23 mouse cellular contexts compared by ENCODE assay signal in the genomic region with DNA sequence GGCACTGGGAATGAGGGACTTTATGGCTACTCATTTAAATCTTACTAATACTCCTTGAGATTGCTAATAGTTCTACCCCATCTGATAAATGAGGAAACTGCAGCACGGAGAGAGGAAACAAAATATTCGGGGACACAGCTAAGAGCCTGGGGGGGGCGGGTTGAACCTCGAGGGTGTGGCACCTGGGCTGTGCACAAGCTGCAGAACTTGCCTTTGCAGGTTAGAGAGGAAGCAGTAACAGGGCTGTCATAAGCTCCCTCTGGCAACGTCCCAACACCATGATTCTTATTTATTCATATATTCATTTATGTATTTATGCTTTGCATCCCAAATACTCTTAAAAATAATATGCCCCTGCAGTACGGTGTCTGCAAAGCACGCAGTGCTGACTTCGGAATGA.
"Had no signal": no experiment of that assay in that cellular context is flagged by ENCODE, and none has a peak within 500 bp of the region (broad histone marks: within the 10 kb centered on the region; RNA-seq: fewer than 3 reads in every experiment).

No protein-coding gene starts in this region.

- H3K4me2 ChIP-seq: limb, embryonic 13.5 days; liver, embryonic 12.5 days; liver, embryonic 15.5 days; lung, embryonic 15.5 days; neural tube, embryonic 12.5 days; neural tube, embryonic 15.5 days had no signal

- H3K27me3 ChIP-seq: limb, embryonic 13.5 days; liver, embryonic 12.5 days; liver, embryonic 15.5 days; lung, embryonic 15.5 days; neural tube, embryonic 12.5 days; neural tube, embryonic 15.5 days had no signal

- ATAC-seq: liver, embryonic 12.5 days had no signal

- DNase-seq: kidney, adult 2 months; kidney, postnatal 25 days; layer of hippocampus, adult 9-11 months; liver; lung, adult 18-20 months; lung, postnatal 10 days; lung, postnatal 36 days; right cerebral cortex, adult 18-20 months; right cerebral cortex, postnatal 14 days; right cerebral cortex, postnatal 4 days; thymus, adult 2 months; thymus, postnatal 14 days; thymus, postnatal 4 days had no signal

- H3K27ac ChIP-seq: kidney, postnatal 0 days; layer of hippocampus, adult 2 months; limb, embryonic 10.5 days; limb, embryonic 13.5 days; liver, embryonic 12.5 days; liver, embryonic 15.5 days; lung, embryonic 15.5 days; neural tube, embryonic 12.5 days; neural tube, embryonic 15.5 days; stomach, postnatal 0 days had no signal

- H3K36me3 ChIP-seq: limb, embryonic 10.5 days; limb, embryonic 13.5 days; liver, embryonic 12.5 days; liver, embryonic 15.5 days; lung, embryonic 15.5 days; neural tube, embryonic 12.5 days; neural tube, embryonic 15.5 days had no signal

- H3K4me3 ChIP-seq: layer of hippocampus, adult 2 months; limb, embryonic 10.5 days; limb, embryonic 13.5 days; liver, embryonic 12.5 days; liver, embryonic 15.5 days; lung, embryonic 15.5 days; neural tube, embryonic 12.5 days; neural tube, embryonic 15.5 days had no signal

- H3K9ac ChIP-seq: limb, embryonic 13.5 days; liver, embryonic 12.5 days; liver, embryonic 15.5 days; lung, embryonic 15.5 days; neural tube, embryonic 12.5 days; neural tube, embryonic 15.5 days had no signal

- H3K9me3 ChIP-seq: limb, embryonic 10.5 days; limb, embryonic 13.5 days; liver, embryonic 12.5 days; liver, embryonic 15.5 days; lung, embryonic 15.5 days; neural tube, embryonic 12.5 days; neural tube, embryonic 15.5 days had no signal

- H3K4me1 ChIP-seq: limb, embryonic 10.5 days; limb, embryonic 13.5 days; liver, embryonic 12.5 days; liver, embryonic 15.5 days; lung, embryonic 15.5 days; neural tube, embryonic 12.5 days; neural tube, embryonic 15.5 days had no signal
